Mouse (Mus musculus) hindbrain, embryonic 11.5 days (tissue): ENCODE measurements at regions not wholly inside any gene's neighbourhood (a gene's known extent, or its start where the extent isn't known, plus 50 kb on each side); places are given as distances from the start of the nearest gene placed in this dataset.
A peak's percentile ranks its signal among the peaks of the same experiment; 100 is the strongest.

Source experiments
- ATAC-seq: fragments of 200-750 bp; cut with Nextera tagmentation; 2 replicates; pipeline ENCODE4 v1.8.0; 2017; ENCODE audit warnings: mild to moderate bottlenecking, moderate TSS enrichment, moderate library complexity; ENCODE audit not compliant: low FRiP score
- DNase-seq: peaks from one replicate; pipeline ENCODE4 v3.0.0-alpha.2; 2015; ENCODE audit warnings: low spot score
- H3K27ac ChIP-seq: fragments of 300-500 bp; sonication (generic); 2 replicates; pipeline ENCODE4 v1.5.1; 2014; ENCODE audit warnings: mild to moderate bottlenecking, low read depth, low read length
- H3K27me3 ChIP-seq: fragments of 300-500 bp; sonication (generic); 2 replicates; pipeline ENCODE4 v1.6.1; 2014; ENCODE audit warnings: mild to moderate bottlenecking, low read length, moderate library complexity, mixed read lengths; ENCODE audit not compliant: control insufficient read depth, insufficient read depth
- H3K36me3 ChIP-seq: fragments of 300-500 bp; sonication (generic); 2 replicates; pipeline ENCODE4 v1.6.1; 2014; ENCODE audit warnings: mild to moderate bottlenecking, low read length, moderate library complexity, mixed read lengths; ENCODE audit not compliant: control insufficient read depth, insufficient read depth
- H3K4me1 ChIP-seq: fragments of 300-500 bp; sonication (generic); replicated peaks from 2 replicates; pipeline ENCODE4 v1.6.1; 2014; ENCODE audit warnings: low read length, mixed read lengths; ENCODE audit not compliant: control insufficient read depth, insufficient read depth
- H3K4me2 ChIP-seq: fragments of 300-500 bp; sonication (generic); replicated peaks from 2 replicates; pipeline ENCODE4 v1.6.1; 2014; ENCODE audit warnings: mild to moderate bottlenecking, low read depth, low read length
- H3K4me3 ChIP-seq: fragments of 300-500 bp; sonication (generic); 2 replicates; pipeline ENCODE4 v1.5.1; 2014; ENCODE audit warnings: low read depth, low read length
- H3K9ac ChIP-seq: fragments of 300-500 bp; sonication (generic); 2 replicates; pipeline ENCODE4 v1.6.1; 2014; ENCODE audit warnings: low read depth, low read length
- H3K9me3 ChIP-seq: fragments of 300-500 bp; sonication (generic); 2 replicates; pipeline ENCODE4 v1.6.1; 2016; ENCODE audit warnings: low read length; ENCODE audit not compliant: control insufficient read depth
- WGBS: fragments of 180-500 bp; shearing (Covaris S2); extraction: QIAGEN DNeasy Blood & Tissue Kit; methylation state at CpG from one replicate; pipeline ENCODE4 v1.1.7; 2014; 5-methylcytosine and 5-hydroxymethylcytosine counted together

- H3K9ac ChIP-seq: no peak overlapping the region
- no peak for ATAC-seq
Measured at GRCm38 (mm10) chr10:101486504-101486903, 194.8 kb upstream of the Mgat4c start.

GRCm38 (mm10) chr10:101490418-101491055 lies 190.8 kb upstream of the Mgat4c start:
- Histone ChIP-seq H3K9ac (no peak overlapping the region), H3K4me3 (no peak overlapping the region), H3K36me3 (no peaks in the 10 kb centered on the region), H3K4me1 (no peaks in the 10 kb centered on the region), H3K27ac (no peak overlapping the region), H3K4me2 (no peak overlapping the region), H3K9me3 (no peaks in the 10 kb centered on the region), H3K27me3 (no peaks in the 10 kb centered on the region)
- no peak for ATAC-seq
- DNase-seq: no peak
- WGBS: 67% methylated on average over 1 of the region's 1 CpGs

More at GRCm38 (mm10) chr10:101486504-101486903, 194.8 kb upstream of the Mgat4c start:
- Histone ChIP-seq H3K4me3 (no peak overlapping the region), H3K27me3 (no peaks in the 10 kb centered on the region), H3K9me3 (no peaks in the 10 kb centered on the region), H3K27ac (no peak overlapping the region), H3K4me1 (no peaks in the 10 kb centered on the region), H3K36me3 (no peaks in the 10 kb centered on the region), H3K4me2 (no peak overlapping the region)
- DNase-seq: no peak

- Histone ChIP-seq H3K4me2 (no peak overlapping the region), H3K4me1 (no peaks in the 10 kb centered on the region), H3K27ac (no peak overlapping the region), H3K9me3 (no peaks in the 10 kb centered on the region), H3K4me3 (no peak overlapping the region), H3K9ac (no peak overlapping the region), H3K36me3 (no peaks in the 10 kb centered on the region), H3K27me3 (no peaks in the 10 kb centered on the region)
- no peak for ATAC-seq
- WGBS: 89% methylated on average over 3 of the region's 3 CpGs
- DNase-seq: no peak
Measured at GRCm38 (mm10) chr10:101515087-101515486, 166.2 kb upstream of the Mgat4c start.

- DNase-seq (no peak), ATAC-seq (no peak)
- Histone ChIP-seq H3K4me3 (no peak overlapping the region), H3K36me3 (no peaks in the 10 kb centered on the region), H3K9ac (no peak overlapping the region), H3K27ac (no peak overlapping the region), H3K4me2 (no peak overlapping the region), H3K9me3 (no peaks in the 10 kb centered on the region), H3K27me3 (no peaks in the 10 kb centered on the region), H3K4me1 (no peaks in the 10 kb centered on the region)
- WGBS: 68% methylated on average over 3 of the region's 3 CpGs
Measured at GRCm38 (mm10) chr10:101516930-101517329, 164.4 kb upstream of the Mgat4c start.

GRCm38 (mm10) chr10:101532325-101532724 lies 149.0 kb upstream of the Mgat4c start:
- no peak for ATAC-seq

GRCm38 (mm10) chr10:101544203-101544602 lies 137.1 kb upstream of the Mgat4c start:
- Histone ChIP-seq H3K27ac (no peak overlapping the region), H3K4me3 (no peak overlapping the region), H3K27me3 (no peaks in the 10 kb centered on the region), H3K4me2 (no peak overlapping the region), H3K4me1 (no peaks in the 10 kb centered on the region), H3K9me3 (no peaks in the 10 kb centered on the region), H3K9ac (no peak overlapping the region), H3K36me3 (no peaks in the 10 kb centered on the region)
- ATAC-seq (peak; percentile 38; the same call in 1 of the 2 replicates), DNase-seq (no peak)
- WGBS: 58% methylated on average over 1 of the region's 1 CpGs

More at GRCm38 (mm10) chr10:101532325-101532724, 149.0 kb upstream of the Mgat4c start:
- Histone ChIP-seq H3K4me3 (no peak overlapping the region), H3K4me2 (no peak overlapping the region), H3K9ac (no peak overlapping the region), H3K27ac (no peak overlapping the region), H3K4me1 (no peaks in the 10 kb centered on the region), H3K36me3 (no peaks in the 10 kb centered on the region), H3K9me3 (no peaks in the 10 kb centered on the region), H3K27me3 (no peaks in the 10 kb centered on the region)
- 75% methylated on average over 2 of the region's 2 CpGs for WGBS
- no peak for DNase-seq

- H3K9ac ChIP-seq: no peak overlapping the region
- no peak overlapping the region for H3K4me2 ChIP-seq
- H3K4me3 ChIP-seq: no peak overlapping the region
- 59% methylated on average over 3 of the region's 3 CpGs for WGBS
- H3K27ac ChIP-seq: no peak overlapping the region
- no peak for DNase-seq
- H3K9me3 ChIP-seq: no peaks in the 10 kb centered on the region
- no peak for ATAC-seq
- H3K36me3 ChIP-seq: no peaks in the 10 kb centered on the region
- H3K27me3 ChIP-seq: no peaks in the 10 kb centered on the region
- H3K4me1 ChIP-seq: no peaks in the 10 kb centered on the region
Measured at GRCm38 (mm10) chr10:101550645-101551044, 130.6 kb upstream of the Mgat4c start.
